Mouse (Mus musculus) hindbrain, embryonic 16.5 days (tissue): Measurements from ENCODE around the gene Ston1. TPM values are rescaled to one million over a fixed set of nuclear protein-coding genes. Genes with fewer than 3 reads are reported as not detected.

Experiments
- ATAC-seq: fragments of 200-750 bp; cut with Nextera tagmentation; 2 replicates; pipeline ENCODE4 v1.8.0; 2017; ENCODE audit warnings: moderate TSS enrichment, moderate library complexity
- H3K27ac ChIP-seq: fragments of 300-500 bp; sonication (generic); 2 replicates; pipeline ENCODE4 v1.5.1; 2014; ENCODE audit warnings: low read depth, mild to moderate bottlenecking, control low read depth, low read length, moderate library complexity
- H3K27me3 ChIP-seq: fragments of 300-500 bp; sonication (generic); replicated peaks from 2 replicates; pipeline ENCODE4 v1.6.1; 2014; ENCODE audit warnings: low read length; ENCODE audit not compliant: control insufficient read depth, insufficient read depth
- H3K36me3 ChIP-seq: fragments of 300-500 bp; sonication (generic); 2 replicates; pipeline ENCODE4 v1.6.1; 2014; ENCODE audit warnings: mild to moderate bottlenecking, low read length, moderate library complexity, mixed read lengths; ENCODE audit not compliant: control insufficient read depth, insufficient read depth
- H3K4me1 ChIP-seq: fragments of 300-500 bp; sonication (generic); 2 replicates; pipeline ENCODE4 v1.6.1; 2014; ENCODE audit warnings: low read depth, low read length; ENCODE audit not compliant: control insufficient read depth, insufficient read depth
- H3K4me2 ChIP-seq: fragments of 300-500 bp; sonication (generic); 2 replicates; pipeline ENCODE4 v1.6.1; 2014; ENCODE audit warnings: mild to moderate bottlenecking, low read length, control low read depth, moderate library complexity
- H3K4me3 ChIP-seq: fragments of 300-500 bp; sonication (generic); 2 replicates; pipeline ENCODE4 v1.5.1; 2014; ENCODE audit warnings: mild to moderate bottlenecking, low read length, control low read depth, moderate library complexity
- H3K9ac ChIP-seq: fragments of 300-500 bp; sonication (generic); 2 replicates; pipeline ENCODE4 v1.6.1; 2014; ENCODE audit warnings: low read depth, mild to moderate bottlenecking, control low read depth, low read length, moderate library complexity
- H3K9me3 ChIP-seq: fragments of 300-500 bp; sonication (generic); 2 replicates; pipeline ENCODE4 v1.6.1; 2014; ENCODE audit warnings: mild to moderate bottlenecking, low read length, moderate library complexity; ENCODE audit not compliant: control insufficient read depth
- WGBS: fragments of 180-500 bp; shearing (Covaris S2); extraction: QIAGEN DNeasy Blood & Tissue Kit; methylation state at CpG from one replicate; pipeline ENCODE4 v1.1.7; 2014; 5-methylcytosine and 5-hydroxymethylcytosine counted together
- polyA plus RNA-seq: library from polyadenylated mRNA; unstranded; fragments of >200 nt; fragmentation: Nextera tagmentation; extraction: Ambion mirVana; gene quantifications from 2 replicates; pipeline ENCODE4 v1.2.1, GENCODE M21; 2015

The Ston1 gene
- polyA plus RNA-seq: 1.7 and 2.1 TPM in 2 replicates

DNA sequence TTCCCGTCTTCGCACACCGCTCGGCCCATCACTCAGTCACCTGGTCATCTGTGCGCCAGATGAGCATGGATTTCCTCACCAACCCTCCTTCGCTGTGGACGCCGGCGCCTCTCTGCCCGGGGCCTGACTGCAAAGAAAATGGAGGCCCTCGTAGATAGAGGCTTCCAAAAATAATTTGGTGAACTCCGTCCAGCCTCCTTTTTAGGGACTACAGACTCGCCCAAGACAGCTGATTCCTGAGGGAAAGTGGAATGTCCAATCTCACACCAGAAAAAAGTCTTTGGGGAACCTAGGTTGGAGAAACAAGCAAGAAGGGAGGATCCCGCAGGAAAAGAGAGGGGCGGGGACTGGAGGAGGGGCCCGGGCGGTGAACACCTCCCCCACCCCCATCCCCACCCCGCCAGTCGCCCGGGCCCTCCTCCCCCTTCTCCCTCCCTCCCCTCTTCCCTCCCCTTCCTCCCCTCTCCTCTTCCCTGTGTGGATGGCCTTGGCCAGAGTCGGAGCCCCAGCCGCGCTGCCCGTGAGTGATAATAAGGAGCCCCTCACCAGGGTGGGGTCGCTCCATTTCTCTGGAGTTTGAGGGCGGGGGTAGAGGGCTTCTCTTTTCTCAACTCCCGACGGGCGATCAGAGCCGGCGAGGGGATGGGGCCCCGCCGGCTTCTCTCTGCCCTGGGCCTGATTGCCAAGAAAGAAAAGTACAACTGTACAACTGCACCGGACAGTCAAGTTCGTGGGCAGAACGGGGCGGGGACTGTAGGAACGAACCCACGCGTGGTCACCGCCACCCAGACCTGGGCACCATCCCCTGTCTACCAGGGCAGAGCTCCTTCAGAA lies at the start of gene Ston1:
Gene Ston1 (plus strand): TSS at position 463 of the 834 bp plus-strand sequence.
- under 1% methylated on average over 35 of the region's 41 CpGs for WGBS
- H3K4me1 ChIP-seq: peaks cover 2% of the 10 kb centered on the region; the same call in 1 of the 2 replicates

DNA sequence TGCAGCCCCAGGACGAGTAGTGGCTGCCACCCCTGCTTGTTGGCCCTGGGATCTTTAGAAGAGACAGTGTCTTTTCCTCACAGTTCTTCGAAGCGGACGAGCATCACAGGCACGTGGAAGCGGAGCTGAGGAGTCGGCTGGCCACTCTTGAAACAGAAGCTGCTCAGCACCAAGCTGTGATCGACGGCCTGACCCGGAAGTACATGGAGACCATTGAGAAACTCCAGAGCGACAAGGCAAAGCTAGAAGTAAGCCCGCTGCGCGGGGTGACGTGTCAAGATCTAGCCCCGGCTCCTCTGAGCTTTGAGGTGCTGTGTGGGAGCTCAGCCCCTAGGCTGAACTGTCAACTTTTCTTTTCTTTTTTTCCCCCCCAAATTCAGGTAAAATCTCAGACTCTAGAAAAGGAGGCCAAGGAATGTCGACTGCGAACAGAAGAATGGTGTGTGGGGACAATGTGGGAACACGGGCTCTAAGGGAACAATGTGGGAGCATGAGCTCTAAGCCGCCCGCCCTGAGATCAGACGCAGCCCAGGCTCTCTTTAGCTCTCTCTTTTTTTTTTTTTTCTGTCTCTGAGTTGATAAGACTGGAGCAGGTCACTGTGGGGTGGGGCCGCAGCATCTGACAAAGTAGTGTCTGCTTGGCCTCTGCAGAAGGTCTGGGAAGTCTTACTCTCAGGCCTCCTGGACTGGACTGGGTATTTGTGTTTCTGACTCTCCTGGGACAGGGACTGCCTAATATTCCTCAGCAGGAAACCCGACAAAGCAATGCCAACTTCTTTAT lies 47.9 kb upstream of the Ston1 start:
- WGBS: 86% methylated on average over 24 of the region's 24 CpGs
- no peaks in the 10 kb centered on the region for H3K9me3 ChIP-seq

More for the DNA sequence above, at the start of gene Ston1:
- peak within 1 kb of the TSS; percentile 77 for H3K4me2 ChIP-seq
- H3K36me3 ChIP-seq: no peaks in the 10 kb centered on the region
- no peaks in the 10 kb centered on the region for H3K9me3 ChIP-seq
- ATAC-seq: peak; percentile 88
- no peaks in the 10 kb centered on the region for H3K27me3 ChIP-seq
- H3K27ac ChIP-seq: peak within 1 kb of the TSS; percentile 70
- peak within 1 kb of the TSS; percentile 49 for H3K4me3 ChIP-seq
- peak within 1 kb of the TSS; percentile 68 for H3K9ac ChIP-seq

DNA sequence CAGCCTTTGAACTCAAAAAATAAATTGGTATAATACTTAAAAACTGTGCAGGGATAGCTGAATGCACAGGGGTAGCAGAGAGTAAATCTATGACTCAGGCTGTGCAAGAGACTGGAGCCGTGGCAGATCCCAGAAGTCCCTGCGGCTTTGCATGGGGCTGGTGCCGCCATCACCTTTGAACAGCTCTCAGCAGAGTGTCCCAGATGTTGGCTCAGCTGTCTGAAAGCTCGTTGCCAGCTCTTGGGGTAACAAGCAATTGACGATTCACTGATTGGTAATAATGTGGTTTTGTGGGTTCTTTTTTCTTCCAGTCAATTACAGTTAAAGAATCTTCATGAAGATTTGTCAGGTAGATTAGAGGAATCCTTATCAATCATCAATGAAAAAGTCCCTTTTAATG lies 47.1 kb upstream of the Ston1 start:
- 74% methylated on average over 5 of the region's 5 CpGs for WGBS
- no peak for ATAC-seq
- no peak overlapping the region for H3K27ac ChIP-seq
- no peak overlapping the region for H3K4me2 ChIP-seq
- no peak overlapping the region for H3K4me3 ChIP-seq
- no peaks in the 10 kb centered on the region for H3K9me3 ChIP-seq
- H3K27me3 ChIP-seq: no peaks in the 10 kb centered on the region
- H3K4me1 ChIP-seq: no peaks in the 10 kb centered on the region
- H3K36me3 ChIP-seq: peaks cover 8% of the 10 kb centered on the region
- no peak overlapping the region for H3K9ac ChIP-seq

More for the DNA sequence above, 47.9 kb upstream of the Ston1 start:
- Histone ChIP-seq H3K27me3 (no peaks in the 10 kb centered on the region), H3K4me1 (no peaks in the 10 kb centered on the region), H3K27ac (no peak overlapping the region), H3K36me3 (peaks cover 10% of the 10 kb centered on the region), H3K9ac (no peak overlapping the region), H3K4me3 (no peak overlapping the region), H3K4me2 (no peak overlapping the region)
- no peak for ATAC-seq

DNA sequence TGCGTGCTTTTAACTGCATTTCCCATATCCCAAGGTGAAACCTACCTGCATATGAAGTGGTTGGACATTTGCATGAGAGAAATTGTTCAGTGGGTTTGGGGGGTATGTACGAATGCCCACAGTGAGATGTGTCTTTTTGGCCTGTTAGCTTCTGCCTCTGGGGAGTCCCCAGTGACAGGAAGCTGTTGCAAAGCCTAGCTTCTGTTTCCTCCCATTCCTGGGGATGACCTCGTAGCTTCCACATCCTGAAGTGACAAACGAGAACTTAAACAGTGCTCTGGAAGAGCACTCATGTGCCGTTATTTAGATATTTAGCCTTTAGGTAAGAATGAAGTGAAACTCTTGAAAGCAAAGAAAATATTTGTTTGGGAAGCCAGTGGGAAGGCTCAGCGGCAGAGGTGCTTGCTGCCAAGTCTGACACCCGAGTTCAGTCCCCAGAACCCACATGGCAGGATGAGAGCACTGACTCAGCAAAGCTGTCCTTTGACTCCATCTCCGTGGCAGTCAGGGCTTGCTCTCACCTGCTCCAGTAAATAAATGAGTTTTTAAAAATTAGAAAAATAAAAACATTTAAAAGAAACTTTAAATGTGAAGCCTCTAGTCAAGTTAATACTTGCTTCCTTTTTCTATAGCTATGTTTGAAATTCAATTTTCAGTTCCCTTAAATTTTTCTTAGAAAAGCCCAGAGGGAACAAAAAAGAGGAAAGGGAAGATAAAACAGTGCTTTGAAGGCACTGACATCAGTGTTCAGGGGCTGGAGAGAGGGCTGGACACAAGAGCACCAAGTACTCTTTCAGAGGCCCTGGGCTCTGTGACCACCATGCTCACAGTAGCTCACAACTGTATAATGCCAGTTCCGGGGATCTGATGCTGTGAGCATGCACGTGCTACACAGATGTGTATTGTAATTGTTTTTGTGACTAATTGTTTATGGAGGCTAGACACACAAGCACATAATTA lies 46.2 kb upstream of the Ston1 start:
- H3K9me3 ChIP-seq: no peaks in the 10 kb centered on the region
- no peak overlapping the region for H3K4me2 ChIP-seq
- no peak overlapping the region for H3K27ac ChIP-seq
- no peak for ATAC-seq
- peaks cover 6% of the 10 kb centered on the region for H3K36me3 ChIP-seq
- 65% methylated on average over 10 of the region's 10 CpGs for WGBS
- no peak overlapping the region for H3K4me3 ChIP-seq
- no peak overlapping the region for H3K9ac ChIP-seq
- H3K4me1 ChIP-seq: no peaks in the 10 kb centered on the region
- no peaks in the 10 kb centered on the region for H3K27me3 ChIP-seq

DNA sequence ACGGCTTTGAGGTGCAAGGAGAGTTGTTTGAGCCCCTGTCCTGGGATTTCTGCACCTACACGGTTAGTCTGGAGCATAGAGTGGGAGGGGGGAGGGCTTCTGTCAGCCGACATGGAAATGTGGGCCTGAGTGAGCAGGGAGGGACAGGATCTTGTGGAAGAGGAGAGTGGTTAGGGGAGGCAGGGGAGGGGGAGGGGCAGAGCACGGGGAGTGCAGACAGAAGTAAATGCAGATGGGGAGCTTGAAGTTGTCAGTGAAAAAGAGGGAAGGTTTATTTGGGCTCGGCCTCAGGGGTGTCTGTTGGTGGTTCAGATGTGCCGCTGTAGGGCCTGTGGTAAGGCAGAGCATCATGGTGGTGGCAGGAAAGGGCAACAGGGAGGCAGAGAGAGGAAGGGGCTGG lies 44.9 kb upstream of the Ston1 start:
- ATAC-seq: no peak
- Histone ChIP-seq H3K36me3 (peaks cover 4% of the 10 kb centered on the region), H3K4me3 (no peak overlapping the region), H3K27me3 (no peaks in the 10 kb centered on the region), H3K27ac (no peak overlapping the region), H3K4me1 (no peaks in the 10 kb centered on the region), H3K9ac (no peak overlapping the region), H3K4me2 (no peak overlapping the region), H3K9me3 (no peaks in the 10 kb centered on the region)
- WGBS: 30% methylated on average over 6 of the region's 6 CpGs

DNA sequence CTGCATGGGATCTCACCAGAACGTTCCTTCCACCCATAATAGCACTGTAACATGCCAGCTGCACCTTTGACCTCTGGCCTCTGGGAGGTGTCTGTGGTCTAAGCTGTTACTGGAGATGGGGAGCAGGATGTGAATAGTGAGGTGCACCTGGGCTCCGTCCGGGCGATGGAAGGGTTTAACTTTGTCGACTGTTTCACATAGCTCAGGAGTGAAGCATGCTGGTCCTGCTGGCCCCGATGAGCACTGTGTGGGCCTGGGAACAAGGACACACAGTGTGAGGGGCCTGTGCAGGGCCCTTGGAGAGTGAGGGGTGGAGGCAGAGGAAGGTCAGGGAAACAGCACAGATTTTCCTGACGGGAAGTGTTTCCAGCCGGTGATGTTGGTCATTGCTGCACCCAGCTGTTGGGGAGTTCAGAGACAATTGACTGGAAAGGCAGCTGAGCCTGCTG lies 44.5 kb upstream of the Ston1 start:
- ATAC-seq: 0 out of 2 replicates have a peak, but pooled peaks have one; percentile 26
- no peaks in the 10 kb centered on the region for H3K27me3 ChIP-seq
- no peaks in the 10 kb centered on the region; the same call in none of the 2 replicates for H3K36me3 ChIP-seq
- H3K9me3 ChIP-seq: no peaks in the 10 kb centered on the region
- WGBS: 64% methylated on average over 8 of the region's 8 CpGs
- no peak overlapping the region for H3K27ac ChIP-seq
- H3K4me3 ChIP-seq: no peak overlapping the region
- no peak overlapping the region for H3K9ac ChIP-seq
- H3K4me2 ChIP-seq: no peak overlapping the region
- H3K4me1 ChIP-seq: no peaks in the 10 kb centered on the region

DNA sequence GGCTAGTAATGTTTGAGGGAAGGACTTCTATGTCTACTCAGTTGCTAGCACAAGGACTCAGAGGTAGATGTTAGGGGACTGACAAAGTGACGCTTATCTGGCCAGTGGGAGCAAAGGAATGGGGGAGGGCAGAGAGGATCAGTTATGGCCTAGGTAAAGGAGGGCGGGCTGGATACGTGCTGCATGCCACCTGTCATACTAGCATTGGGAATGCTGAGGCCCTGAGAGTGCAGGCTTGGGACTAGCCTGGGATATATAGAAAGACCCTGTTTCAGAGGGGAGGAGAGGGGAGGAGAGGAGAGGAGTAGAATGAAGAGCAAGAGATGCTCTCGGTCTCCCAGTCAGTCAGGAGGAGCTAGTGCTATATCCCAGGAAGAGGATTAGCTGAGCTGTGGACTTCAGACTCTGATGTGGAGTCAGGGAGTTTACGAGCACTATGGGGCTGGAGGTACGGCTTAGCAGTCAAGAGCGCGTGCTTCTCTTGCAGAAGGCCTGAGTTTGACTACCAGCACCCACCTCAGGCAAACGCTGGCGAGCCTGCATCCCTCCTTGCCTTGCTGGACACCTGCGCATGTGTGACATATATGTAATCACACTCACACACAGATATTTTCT lies 43.9 kb upstream of the Ston1 start:
- WGBS: 86% methylated on average over 11 of the region's 11 CpGs
- no peaks in the 10 kb centered on the region for H3K9me3 ChIP-seq
- ATAC-seq: no peak
- H3K36me3 ChIP-seq: no peaks in the 10 kb centered on the region; the same call in none of the 2 replicates
- no peak overlapping the region for H3K27ac ChIP-seq
- H3K9ac ChIP-seq: no peak overlapping the region
- no peaks in the 10 kb centered on the region for H3K4me1 ChIP-seq
- no peak overlapping the region for H3K4me2 ChIP-seq
- no peak overlapping the region for H3K4me3 ChIP-seq
- H3K27me3 ChIP-seq: no peaks in the 10 kb centered on the region

DNA sequence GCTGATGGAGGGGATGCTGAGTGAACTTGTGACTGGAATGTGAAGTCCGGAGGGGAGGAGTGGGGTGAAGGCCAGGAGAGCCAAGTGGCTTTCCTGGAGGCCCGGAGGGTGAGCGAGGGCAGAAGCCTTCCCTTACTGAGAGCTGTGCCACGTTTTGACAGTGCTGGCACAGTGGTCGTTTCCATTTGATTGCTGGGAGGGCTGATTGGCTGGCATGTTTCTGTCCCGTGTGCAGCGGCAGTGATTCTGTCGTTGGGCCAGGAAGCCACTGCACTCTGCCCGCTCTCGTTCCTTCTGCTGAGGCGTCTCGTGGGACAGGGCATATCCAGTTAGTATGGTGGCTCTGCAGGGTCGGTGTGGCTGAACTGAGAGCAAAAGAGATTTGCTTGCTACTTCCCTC lies 41.3 kb upstream of the Ston1 start:
- no peak overlapping the region for H3K9ac ChIP-seq
- H3K9me3 ChIP-seq: no peaks in the 10 kb centered on the region
- H3K4me1 ChIP-seq: no peaks in the 10 kb centered on the region
- no peaks in the 10 kb centered on the region for H3K27me3 ChIP-seq
- no peak for ATAC-seq
- no peak overlapping the region for H3K4me3 ChIP-seq
- 72% methylated on average over 13 of the region's 13 CpGs for WGBS
- no peak overlapping the region for H3K27ac ChIP-seq
- H3K36me3 ChIP-seq: peaks cover 5% of the 10 kb centered on the region; the same call in 1 of the 2 replicates
- no peak overlapping the region for H3K4me2 ChIP-seq
